Mouse (Mus musculus) limb, embryonic 11.5 days (tissue): ENCODE results near the gene Fam213a. TPM values are rescaled to one million over a fixed set of nuclear protein-coding genes. Genes with fewer than 3 reads are reported as not detected.
A peak's percentile ranks its signal among the peaks of the same experiment; 100 is the strongest.
"Not testable (repeated sequence)": the region's sequence is repeated elsewhere in the genome, so short reads cannot be mapped to it uniquely, and the experiment has no call there.

Source experiments
- ATAC-seq: fragments of 200-750 bp; cut with Nextera tagmentation; 2 replicates; pipeline ENCODE4 v1.8.0; 2017; ENCODE audit warnings: low read depth; ENCODE audit not compliant: insufficient number of reproducible peaks, low FRiP score, low TSS enrichment
- DNase-seq: peaks from one replicate; pipeline ENCODE4 v3.0.0-alpha.2; 2015; ENCODE audit warnings: low spot score
- H3K27ac ChIP-seq: fragments of 300-500 bp; sonication (generic); replicated peaks from 2 replicates; pipeline ENCODE4 v1.5.1; 2014; ENCODE audit warnings: low read depth, mild to moderate bottlenecking, low read length
- H3K27me3 ChIP-seq: fragments of 300-500 bp; sonication (generic); 2 replicates; pipeline ENCODE4 v1.6.1; 2014; ENCODE audit warnings: mild to moderate bottlenecking, low read length, mixed read lengths; ENCODE audit not compliant: control insufficient read depth, insufficient read depth
- H3K36me3 ChIP-seq: fragments of 300-500 bp; sonication (generic); 2 replicates; pipeline ENCODE4 v1.6.1; 2014; ENCODE audit warnings: mild to moderate bottlenecking, low read length, moderate library complexity, mixed read lengths; ENCODE audit not compliant: control insufficient read depth, insufficient read depth
- H3K4me1 ChIP-seq: fragments of 300-500 bp; sonication (generic); 2 replicates; pipeline ENCODE4 v1.6.1; 2014; ENCODE audit warnings: low read length, mixed read lengths; ENCODE audit not compliant: control insufficient read depth, insufficient read depth
- H3K4me2 ChIP-seq: fragments of 300-500 bp; sonication (generic); 2 replicates; pipeline ENCODE4 v1.6.1; 2014; ENCODE audit warnings: low read depth, mild to moderate bottlenecking, moderate library complexity; ENCODE audit not compliant: severe bottlenecking
- H3K4me3 ChIP-seq: fragments of 300-500 bp; sonication (generic); 2 replicates; pipeline ENCODE4 v1.5.1; 2014; ENCODE audit warnings: low read depth, low read length
- H3K9ac ChIP-seq: fragments of 300-500 bp; sonication (generic); 2 replicates; pipeline ENCODE4 v1.6.1; 2014; ENCODE audit warnings: mild to moderate bottlenecking, low read length
- H3K9me3 ChIP-seq: fragments of 300-500 bp; sonication (generic); 2 replicates; pipeline ENCODE4 v1.6.1; 2016; ENCODE audit warnings: low read length; ENCODE audit not compliant: control insufficient read depth
- WGBS: fragments of 180-500 bp; shearing (Covaris S2); extraction: QIAGEN DNeasy Blood & Tissue Kit; methylation state at CpG from one replicate; pipeline ENCODE4 v1.1.7; 2014; 5-methylcytosine and 5-hydroxymethylcytosine counted together
- polyA plus RNA-seq: library from polyadenylated mRNA; unstranded; fragments of >200 nt; fragmentation: Nextera tagmentation; extraction: Ambion mirVana; gene quantifications from 2 replicates; pipeline ENCODE4 v1.2.1, GENCODE M21; 2014

The Fam213a gene
- 37.7 and 38.1 TPM in 2 replicates for polyA plus RNA-seq

DNA sequence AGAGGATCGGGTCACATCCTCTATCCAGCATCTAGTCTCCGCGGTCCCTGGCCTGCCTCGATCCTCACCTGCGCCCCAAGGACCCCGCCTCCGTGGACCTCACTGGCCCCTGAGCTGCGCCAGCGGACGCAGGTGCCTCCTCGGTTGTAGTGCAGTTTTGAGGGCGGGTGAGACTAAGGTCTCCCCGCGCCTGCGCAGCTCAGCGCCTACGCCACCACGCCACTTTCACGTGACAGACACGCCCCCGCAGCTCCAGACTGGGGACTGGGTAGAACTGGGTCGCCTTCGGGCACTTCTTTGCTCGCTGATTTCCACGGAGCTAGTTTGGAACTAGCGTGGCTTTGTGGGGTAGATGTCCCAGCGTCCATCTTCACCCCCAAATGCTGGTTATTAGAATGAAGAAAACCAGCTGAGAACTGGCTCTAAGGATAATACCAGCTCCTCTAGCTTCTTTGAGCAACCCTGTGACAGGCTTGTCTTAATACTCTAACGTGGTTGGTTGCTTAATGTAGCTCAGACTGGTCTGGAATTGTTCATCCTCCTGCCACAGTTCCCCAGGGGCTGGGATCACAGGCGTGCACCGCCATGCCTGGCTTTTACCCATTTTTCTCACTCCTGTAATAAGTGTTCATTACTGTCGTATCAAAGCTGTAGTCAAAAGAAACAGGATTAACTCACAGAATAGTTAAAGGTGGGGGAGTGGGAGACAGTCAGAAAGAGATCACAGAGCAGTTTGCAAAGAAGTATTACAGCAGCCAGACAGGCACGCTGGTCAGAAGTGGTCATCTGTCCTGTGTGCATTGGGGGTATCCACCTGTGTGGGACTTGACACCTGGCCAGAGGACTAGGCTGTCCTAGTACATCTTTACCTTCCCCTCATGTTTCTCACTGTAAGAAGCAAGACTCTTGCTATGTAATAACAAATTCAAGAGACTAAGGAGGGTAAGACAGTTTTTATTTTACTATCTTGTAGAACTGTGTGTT, at the start of gene Fam213a:
TSS of gene Fam213a (minus strand) at position 159 of the 984 bp plus-strand sequence.
- H3K36me3 ChIP-seq = no peaks in the 10 kb centered on the region
- no peaks in the 10 kb centered on the region for H3K4me1 ChIP-seq
- ATAC-seq (peak; percentile 95), DNase-seq (peak; percentile 86)
- H3K4me2 ChIP-seq = peak within 1 kb of the TSS; percentile 74
- H3K27me3 ChIP-seq = no peaks in the 10 kb centered on the region
- H3K9me3 ChIP-seq = no peaks in the 10 kb centered on the region
- H3K9ac ChIP-seq = peak within 1 kb of the TSS; percentile 63
- H3K4me3 ChIP-seq = peak within 1 kb of the TSS; percentile 55
- 6% methylated on average over 32 of the region's 32 CpGs for WGBS
- no peak within 1 kb of the TSS for H3K27ac ChIP-seq

DNA sequence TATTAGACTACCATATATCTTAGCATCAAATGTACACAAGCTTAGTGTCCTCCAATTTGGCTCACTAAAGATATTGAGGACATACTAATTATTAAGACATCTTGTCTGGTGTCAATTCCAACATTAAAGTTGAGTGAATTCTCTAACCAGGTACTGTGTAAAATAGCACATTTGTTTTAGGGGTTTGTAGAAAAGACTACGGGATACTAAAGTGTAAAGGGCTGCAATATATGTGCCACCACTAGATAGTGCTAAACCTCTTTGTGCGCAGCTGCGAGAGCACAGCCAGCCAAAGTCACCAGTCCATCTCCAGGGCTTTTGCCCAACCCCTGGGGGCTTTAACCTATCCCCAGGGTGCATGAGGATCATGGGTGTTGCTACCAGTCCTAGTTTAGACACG, 39.6 kb upstream of the Fam213a start:
- not testable (repeated sequence) for DNase-seq, H3K27me3 ChIP-seq, H3K4me1 ChIP-seq, H3K27ac ChIP-seq, ATAC-seq, H3K4me3 ChIP-seq, H3K9ac ChIP-seq, H3K9me3 ChIP-seq, H3K4me2 ChIP-seq, H3K36me3 ChIP-seq
- 77% methylated on average over 3 of the region's 4 CpGs for WGBS

DNA sequence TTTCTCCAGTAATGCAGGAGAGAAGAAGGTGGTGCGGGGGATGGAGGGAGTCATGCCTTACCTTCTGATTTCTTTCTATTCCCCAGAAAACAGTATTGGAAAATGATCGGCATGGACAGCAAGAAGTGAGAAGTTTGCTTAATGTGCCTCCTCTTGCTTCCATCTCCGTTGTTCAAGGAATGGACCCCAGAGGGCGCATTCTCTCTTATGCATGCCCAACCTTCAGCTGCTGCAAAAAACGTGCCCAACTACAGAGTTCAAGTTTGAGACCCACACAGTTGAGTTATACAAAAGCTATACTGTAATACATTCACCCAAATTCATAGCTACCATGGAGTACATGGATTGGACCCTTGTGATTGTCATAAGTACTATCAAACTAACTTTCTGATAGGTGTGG, 38.9 kb upstream of the Fam213a start:
- H3K36me3 ChIP-seq = no peaks in the 10 kb centered on the region
- H3K4me3 ChIP-seq = no peak overlapping the region
- no peak overlapping the region for H3K4me2 ChIP-seq
- no peaks in the 10 kb centered on the region for H3K9me3 ChIP-seq
- H3K27me3 ChIP-seq = no peaks in the 10 kb centered on the region
- H3K9ac ChIP-seq = no peak overlapping the region
- H3K27ac ChIP-seq = no peak overlapping the region
- H3K4me1 ChIP-seq = no peaks in the 10 kb centered on the region
- WGBS = 73% methylated on average over 5 of the region's 5 CpGs
- ATAC-seq (no peak), DNase-seq (no peak)

DNA sequence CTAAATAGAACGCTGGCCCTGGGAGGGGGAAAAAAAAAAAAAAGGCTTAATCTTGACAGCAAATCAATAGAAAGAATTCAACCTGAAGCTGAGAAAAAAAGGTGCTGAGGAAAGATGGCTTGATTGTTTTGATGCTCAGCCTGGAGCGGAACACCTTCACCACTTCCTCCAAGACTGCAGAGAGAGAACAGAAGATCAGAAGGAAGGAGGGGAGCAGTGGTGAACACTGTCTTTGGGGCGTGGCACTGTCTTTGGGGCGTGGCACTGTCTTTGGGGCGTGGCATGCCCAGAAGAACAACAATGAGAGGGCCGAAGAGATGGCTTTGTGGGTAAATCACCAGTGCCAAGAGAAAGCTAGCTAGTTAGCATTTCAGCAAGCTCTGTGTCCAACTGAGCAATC, 36.9 kb upstream of the Fam213a start:
- no peaks in the 10 kb centered on the region for H3K36me3 ChIP-seq
- ATAC-seq = no peak
- DNase-seq = no peak
- H3K27me3 ChIP-seq = no peaks in the 10 kb centered on the region
- no peak overlapping the region for H3K4me3 ChIP-seq
- H3K4me2 ChIP-seq = no peak overlapping the region
- H3K9me3 ChIP-seq = no peaks in the 10 kb centered on the region
- H3K9ac ChIP-seq = no peak overlapping the region
- H3K27ac ChIP-seq = no peak overlapping the region
- 76% methylated on average over 6 of the region's 6 CpGs for WGBS
- no peaks in the 10 kb centered on the region for H3K4me1 ChIP-seq

DNA sequence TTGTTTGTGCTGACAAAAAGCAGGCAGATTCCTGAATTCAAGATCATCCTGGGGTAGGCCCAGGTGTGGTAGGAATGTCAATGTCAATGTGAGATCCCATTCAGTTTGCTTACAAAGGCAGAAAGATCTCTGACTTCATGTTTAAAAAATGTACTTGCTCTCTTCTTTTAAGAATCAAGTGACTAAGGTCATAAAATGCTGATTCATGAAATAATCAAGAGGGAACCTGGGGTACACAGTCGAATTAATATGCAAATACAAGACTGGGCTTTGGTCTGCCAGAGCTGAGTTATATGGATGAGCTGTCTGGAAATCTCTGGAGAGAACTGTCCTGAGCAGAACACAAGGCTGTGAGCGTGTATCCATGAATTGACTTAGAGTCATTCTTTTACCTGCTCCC, 33.8 kb upstream of the Fam213a start:
- WGBS = 70% methylated on average over 2 of the region's 2 CpGs

DNA sequence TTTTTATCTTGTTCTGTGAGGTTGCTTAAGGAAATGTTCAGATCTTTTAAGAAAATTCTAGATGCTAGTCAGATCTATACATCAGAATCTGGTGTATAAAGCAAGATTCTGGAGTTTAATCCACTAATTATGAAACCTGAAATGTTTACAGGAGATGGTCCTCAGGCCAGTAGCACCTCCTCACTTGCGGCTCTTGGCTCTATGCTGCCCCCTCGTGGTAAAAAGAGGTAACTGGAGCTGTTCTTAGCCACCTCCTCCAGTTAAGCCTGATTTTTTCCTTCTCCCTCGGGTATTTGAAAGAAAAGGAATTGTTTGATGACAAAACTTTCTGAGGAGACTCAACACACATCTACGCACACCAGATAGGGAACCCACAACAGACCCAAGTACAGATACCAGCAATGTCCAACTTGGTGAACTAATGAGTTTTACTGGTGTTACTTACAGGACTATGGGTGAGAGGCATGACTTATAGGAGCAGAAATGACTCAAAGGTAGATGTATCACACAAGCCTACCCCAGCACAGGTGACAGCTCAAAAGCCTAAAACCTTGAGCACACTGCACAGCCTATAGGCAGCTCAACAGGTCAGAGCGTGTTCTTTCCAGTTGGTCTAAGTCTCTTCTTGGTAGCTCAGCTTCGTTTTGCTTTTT, 21.7 kb upstream of the Fam213a start:
- Histone ChIP-seq H3K9ac (no peak overlapping the region), H3K27ac (no peak overlapping the region), H3K9me3 (no peaks in the 10 kb centered on the region), H3K4me1 (no peaks in the 10 kb centered on the region), H3K36me3 (no peaks in the 10 kb centered on the region), H3K27me3 (no peaks in the 10 kb centered on the region), H3K4me2 (no peak overlapping the region), H3K4me3 (no peak overlapping the region)
- 35% methylated on average over 6 of the region's 6 CpGs for WGBS
- no peak for ATAC-seq
- DNase-seq = peak; percentile 68

More for the DNA sequence above, 33.8 kb upstream of the Fam213a start:
- Histone ChIP-seq H3K4me1 (no peaks in the 10 kb centered on the region), H3K4me2 (no peak overlapping the region), H3K36me3 (no peaks in the 10 kb centered on the region), H3K27ac (no peak overlapping the region), H3K9me3 (no peaks in the 10 kb centered on the region), H3K9ac (no peak overlapping the region), H3K27me3 (no peaks in the 10 kb centered on the region), H3K4me3 (no peak overlapping the region)
- DNase-seq (no peak), ATAC-seq (no peak)

DNA sequence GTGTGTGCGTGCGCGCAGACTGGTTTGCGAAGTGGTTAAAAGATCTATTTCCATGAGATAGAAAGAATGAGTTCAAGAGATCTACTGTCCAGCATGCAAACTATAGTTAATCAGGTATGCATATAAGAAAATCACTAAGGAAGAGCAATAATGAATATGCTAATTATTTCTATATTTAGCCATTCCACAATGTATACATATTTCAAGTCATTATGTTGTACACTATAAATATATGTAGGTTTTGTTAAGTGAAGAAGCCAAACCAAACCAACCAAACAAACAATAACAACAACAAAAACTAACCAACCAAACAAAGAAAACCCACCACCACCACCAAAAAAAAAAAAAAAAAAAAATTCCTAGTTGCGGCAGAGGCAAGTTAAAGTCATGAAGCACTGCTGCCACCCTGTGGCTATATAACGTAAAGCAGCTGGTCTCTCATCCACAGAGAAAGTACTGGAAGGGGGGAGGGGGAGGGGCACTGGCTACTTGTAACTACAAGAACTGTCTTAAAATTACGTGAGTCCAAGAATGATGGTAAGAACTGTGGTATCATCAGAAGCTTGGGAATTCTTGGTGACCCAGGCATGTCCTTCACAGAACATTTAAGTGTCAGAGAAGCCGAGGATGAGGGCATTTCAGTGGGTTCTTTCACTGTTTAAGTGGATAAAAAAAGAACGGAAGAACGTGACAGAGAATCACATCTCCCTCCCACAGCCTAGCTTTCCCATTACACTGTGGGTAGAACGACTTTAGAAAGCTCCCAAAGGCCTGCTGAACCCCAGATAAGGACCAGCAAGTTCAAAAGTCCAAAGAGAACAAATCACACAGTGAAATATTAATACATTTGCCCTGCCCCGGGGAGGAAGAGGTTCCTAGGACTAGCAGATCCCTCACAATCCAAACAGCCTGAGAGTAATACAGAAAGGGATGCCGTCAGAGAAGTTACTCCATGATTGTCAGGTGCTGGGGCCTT, 19.8 kb upstream of the Fam213a start:
- H3K4me2 ChIP-seq = no peak overlapping the region
- 58% methylated on average over 13 of the region's 13 CpGs for WGBS
- H3K4me1 ChIP-seq = no peaks in the 10 kb centered on the region
- no peak overlapping the region for H3K4me3 ChIP-seq
- peak; percentile 82 for DNase-seq
- no peaks in the 10 kb centered on the region for H3K27me3 ChIP-seq
- ATAC-seq = no peak; the same call in 1 of the 2 replicates
- H3K9me3 ChIP-seq = no peaks in the 10 kb centered on the region
- no peak overlapping the region for H3K27ac ChIP-seq
- no peaks in the 10 kb centered on the region for H3K36me3 ChIP-seq
- H3K9ac ChIP-seq = no peak overlapping the region
